Mouse (Mus musculus): ENCODE results near the gene Ddi2. TPM values are rescaled to one million over a fixed set of nuclear protein-coding genes. Genes with fewer than 3 reads are reported as not detected.

Gene Ddi2
- polyA plus RNA-seq, 3 experiments from 2014 or later: 14.6 to 17.1 (median 16.9) TPM

DNA sequence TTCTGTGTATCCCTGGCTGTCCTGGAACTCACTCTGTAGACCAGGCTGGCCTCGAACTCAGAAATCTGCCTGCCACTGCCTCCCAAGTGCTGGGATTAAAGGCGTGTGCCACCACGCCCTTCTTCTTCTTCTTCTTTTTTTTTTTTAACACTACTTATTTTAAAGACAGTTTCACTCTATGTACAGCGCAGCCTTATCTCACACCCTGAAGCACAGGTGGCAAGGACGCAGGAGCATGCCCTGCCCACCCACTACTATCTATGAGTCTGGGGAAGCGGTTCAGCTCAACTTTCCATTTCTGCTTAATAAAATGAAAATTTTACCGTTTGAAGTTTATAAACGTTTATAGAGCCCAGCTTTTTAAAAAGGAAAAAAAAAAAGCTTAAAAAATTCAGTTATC, 34.7 kb downstream of the Ddi2 start:
- ATAC-seq: no peak

- no peak for ATAC-seq
Observed at GRCm38 (mm10) chr4:141686525-141686924, 36.7 kb downstream of the Ddi2 start.

DNA sequence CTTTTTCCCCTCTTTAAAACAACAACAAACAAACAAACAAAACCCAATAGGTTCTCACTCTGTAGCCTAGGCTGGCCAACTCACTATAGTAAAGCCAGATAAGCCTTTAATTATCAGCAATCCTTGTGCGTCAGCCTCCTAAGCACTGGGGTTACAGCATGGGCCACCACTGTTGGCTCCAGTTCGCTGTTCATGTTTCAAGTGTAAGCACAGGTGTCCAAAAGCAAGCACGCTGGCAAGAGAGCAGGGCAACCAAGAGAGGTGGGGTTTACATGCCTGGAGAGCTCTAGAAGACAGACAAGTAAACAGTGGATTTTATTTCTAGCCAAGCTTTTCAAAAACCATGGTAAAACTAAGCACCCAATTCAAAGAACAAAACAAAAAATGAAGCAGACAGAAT, 37.1 kb downstream of the Ddi2 start:
- ATAC-seq: no peak

DNA sequence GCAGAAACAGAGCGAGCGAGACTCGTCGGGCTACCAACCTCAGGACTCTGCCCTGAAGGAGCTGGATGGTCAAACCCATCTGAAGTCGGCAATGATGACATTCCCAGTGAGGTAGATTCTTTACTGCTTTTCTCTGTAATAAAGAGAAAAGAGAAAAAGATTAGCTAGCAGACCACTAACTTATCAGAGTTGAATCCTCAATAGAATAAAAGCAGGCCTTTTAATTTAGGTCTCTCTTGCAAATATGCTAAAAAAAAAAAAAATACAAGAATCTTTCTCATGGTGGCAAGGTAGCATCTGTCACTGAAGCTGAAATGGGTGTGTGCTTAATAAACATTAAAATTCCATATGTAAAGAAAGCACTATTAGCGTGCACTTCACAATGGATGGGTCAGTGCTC, 37.7 kb downstream of the Ddi2 start, which contains the start of gene Rsc1a1:
Gene Rsc1a1, minus strand, starts transcription at position 101 of the 400 bp plus-strand sequence.
- ATAC-seq: no peak

GRCm38 (mm10) chr4:141682706-141683230, 40.5 kb downstream of the Ddi2 start:
- ATAC-seq: no peak

DNA sequence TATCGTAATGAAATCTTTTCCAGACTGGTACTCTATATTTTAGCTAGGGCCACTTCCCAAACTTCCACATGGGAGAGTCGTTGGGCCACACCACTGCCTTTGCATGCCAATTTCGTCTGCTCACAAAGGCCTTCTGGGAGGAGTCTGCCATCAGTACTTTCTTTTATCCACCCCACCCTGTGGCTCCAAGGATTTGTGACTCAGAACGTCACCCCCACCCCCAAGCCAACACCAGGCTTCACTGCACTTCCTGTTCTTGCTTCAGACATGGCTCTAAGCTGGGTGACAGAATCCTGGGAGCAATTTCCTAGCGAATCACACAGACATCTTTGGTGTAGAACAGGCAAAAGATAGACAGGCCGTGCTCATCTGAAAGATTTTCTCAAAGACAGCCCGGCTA, 41.5 kb downstream of the Ddi2 start:
- no peak for ATAC-seq

DNA sequence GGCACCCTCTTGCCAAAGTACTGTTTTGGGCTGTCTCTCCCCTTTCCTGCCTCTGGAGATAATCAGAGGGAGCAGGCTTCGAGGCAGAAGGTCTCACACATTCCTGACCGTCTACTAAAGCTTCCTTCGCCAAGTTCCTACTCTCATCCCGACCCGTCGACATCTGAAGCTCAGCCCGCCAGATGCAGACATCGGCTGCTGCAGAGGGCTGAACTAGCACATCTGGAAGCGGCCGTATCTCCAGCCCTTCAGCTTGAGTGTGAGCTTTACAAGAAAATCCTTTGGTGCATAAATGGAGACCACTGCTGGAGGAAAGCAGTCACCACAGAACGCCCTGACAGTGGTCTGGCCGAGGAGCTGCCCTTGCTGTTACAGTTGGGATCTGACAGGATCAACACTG, 42.3 kb downstream of the Ddi2 start:
- no peak for ATAC-seq

DNA sequence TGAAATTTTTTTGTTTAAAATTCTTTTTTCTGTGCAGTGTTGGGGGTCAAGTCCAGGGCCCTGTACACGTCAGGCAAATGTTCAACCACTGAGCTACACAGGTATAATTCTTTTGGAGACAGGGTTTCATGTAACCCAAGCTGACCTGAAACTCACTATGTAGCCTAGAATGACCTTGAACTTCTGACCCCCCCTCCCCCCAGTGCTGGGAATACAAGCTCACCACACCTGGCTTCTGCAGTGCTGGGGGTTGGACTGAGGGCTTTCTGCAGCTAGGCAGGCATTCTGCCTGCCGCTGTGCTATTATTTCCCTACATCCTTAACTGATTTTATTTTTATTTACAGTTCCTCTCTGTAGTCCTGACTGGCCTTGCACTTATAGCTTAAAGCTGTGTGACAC, 44.2 kb downstream of the Ddi2 start:
- ATAC-seq: no peak

DNA sequence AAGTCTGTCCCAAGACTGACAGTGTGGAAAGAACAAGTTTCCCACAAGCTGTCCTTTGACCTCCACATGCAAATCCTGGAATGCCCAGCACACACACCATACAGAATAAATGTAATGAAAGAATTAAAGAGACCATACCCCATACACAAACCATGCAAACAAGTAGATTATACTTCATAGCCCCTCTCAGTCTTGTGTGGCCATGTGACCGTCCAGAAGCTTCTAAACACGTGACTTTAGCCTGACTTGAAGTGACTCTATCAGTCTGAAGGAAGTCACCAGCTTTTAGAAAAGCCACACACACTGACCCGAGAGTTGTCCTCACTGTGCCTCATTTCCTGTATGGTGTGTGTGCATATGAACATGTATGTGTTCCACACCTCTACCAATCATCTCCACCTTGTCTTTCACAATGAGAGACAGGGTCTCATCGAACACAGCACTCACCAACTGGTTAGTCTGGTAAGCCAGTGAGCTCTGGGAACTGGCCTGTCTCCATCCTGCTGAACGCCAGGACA, 46.7 kb downstream of the Ddi2 start:
- ATAC-seq: no peak

GRCm38 (mm10) chr4:141672325-141672724, 50.9 kb downstream of the Ddi2 start:
- ATAC-seq: no peak

- no peak for ATAC-seq
Observed at GRCm38 (mm10) chr4:141671389-141671788, 51.8 kb downstream of the Ddi2 start.

DNA sequence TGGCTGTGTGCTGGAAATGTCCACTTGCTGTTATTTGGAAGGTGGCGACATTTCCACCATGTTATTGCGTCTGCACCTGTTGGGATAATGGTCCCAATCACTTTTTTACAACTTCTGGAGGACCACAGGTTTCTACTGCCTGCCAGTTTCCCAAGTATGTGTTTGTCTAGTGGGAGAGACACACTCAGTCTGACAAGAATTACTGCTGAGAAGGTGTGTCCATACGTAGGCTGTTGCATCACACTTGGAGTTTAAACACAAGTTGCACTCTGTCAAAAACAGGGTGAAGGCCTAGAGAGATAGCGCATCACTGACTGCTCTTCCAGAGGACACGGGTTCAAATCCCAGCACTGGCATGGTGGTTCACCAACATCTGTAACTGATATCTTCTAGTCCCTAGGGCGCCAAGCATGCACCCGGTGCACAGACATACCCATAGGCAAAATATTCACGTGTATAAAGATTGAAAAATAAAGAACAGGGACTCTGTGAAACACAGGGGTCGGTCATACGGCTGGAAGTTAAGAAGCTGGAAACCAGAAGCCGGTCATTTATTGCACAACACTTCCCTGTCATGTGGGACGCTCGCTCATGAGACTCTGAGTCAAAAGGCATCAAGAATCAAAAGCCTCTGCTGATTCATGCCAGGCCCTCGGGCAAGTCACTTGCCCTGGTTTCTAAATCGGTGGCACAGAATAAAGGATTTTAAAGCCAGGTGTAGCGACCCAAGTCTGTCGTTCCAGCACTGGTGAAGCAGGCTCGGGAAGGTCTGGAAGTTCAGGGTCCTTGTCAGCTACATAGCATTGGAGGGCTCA, 53.1 kb downstream of the Ddi2 start:
- no peak for ATAC-seq

- no peak for ATAC-seq
Observed at GRCm38 (mm10) chr4:141664799-141665198, 58.4 kb downstream of the Ddi2 start, which contains the start of gene Plekhm2. Gene Plekhm2 (minus strand): TSS chr4:141664899.

DNA sequence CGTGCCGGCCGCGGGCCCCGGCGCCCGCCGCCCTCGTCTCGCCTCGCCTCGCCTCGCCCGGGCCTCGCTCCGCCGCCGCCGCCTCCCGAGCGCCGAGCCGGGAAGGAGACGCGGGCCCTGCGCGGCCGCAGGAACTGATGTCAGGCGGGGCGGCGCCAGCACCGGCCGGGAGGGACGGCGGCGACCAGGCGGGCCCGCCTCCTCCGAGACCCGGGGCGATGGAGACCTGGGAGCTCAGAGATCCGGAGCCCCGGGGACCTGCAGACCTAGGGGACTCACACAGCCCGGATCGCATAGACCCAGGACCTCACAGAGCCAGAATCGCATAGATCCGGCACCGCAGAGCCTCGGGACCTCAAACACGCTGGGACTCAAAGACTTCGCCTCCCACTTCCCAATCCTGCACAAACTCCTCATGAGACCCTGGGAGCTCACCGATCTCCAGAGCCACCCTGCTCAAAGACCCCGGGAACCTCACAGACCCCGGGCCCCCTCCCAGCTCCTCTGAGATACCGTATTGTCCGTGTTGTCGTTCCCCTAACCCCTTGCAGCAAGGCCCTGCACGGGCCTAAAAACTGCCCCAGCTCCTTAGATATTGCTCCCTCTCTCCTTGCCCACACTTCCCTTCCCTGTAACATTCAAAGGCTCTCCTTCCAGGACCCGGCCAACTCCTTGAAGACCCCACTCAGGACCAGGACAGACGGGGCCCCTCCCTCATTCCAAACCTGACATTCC, 59.0 kb downstream of the Ddi2 start:
- ATAC-seq: peak; percentile 85

DNA sequence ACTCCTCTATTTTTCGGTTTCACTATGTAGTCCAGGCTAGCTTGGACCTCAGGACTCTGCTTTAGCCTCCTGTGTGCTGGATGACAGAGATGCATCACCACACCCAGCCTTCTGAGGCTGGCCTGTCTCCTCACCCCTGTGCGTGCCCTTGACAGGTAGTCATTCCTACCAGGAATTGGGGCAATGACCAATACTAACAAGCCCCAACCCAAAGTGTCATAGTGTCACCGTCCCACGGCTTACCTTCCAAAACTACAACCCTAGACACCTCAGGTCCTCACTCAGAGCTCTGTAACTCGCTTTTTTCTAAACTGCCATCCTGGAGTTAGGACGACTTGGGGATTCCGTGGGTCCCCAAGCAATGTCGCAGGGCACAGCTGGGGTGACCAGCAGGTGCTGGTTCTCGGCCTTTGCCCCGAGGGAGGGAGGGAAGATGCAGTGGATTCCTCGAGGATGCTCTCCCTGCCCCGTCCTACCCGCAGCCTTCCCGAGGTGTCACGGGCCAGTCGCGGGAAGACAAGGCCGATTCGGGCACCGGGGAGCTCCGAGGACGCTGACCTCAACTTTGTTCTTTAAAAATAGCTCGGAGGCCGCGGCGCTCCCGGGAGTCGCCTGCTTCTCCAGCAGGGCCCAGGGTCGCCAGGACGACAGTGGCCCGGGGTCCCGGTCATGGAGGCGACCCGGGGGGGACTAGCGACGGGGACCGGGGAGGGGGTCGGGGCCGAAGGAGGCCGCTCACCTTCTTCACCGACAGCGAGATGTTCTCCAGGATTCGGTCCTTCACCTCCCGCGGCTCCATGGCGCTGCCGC, 59.9 kb downstream of the Ddi2 start:
- peak; percentile 25 for ATAC-seq

- ATAC-seq: no peak
Observed at GRCm38 (mm10) chr4:141660884-141661283, 62.3 kb downstream of the Ddi2 start.

DNA sequence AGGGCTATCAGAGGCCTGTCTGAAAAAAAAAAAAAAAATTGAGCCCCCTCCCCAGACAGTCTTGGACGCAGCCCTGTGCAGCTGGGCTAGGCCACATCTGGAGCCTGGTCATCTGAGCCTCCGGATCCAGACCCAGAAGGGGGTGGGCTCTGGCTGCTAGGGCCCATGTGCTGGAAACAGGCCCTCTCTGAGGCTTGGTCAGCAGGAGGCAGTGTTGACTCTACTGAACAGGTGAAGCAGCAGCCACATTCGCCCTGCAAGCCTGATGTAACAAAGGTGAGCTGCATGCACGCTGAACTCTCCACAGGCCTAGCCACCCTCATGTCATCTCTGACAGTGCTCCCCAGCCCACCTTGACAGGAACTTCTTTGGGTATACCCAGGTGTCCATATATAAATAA, 63.5 kb downstream of the Ddi2 start:
- no peak for ATAC-seq

GRCm38 (mm10) chr4:141658846-141659484, 64.3 kb downstream of the Ddi2 start:
- no peak for ATAC-seq

- ATAC-seq: no peak
Observed at GRCm38 (mm10) chr4:141656932-141657331, 66.3 kb downstream of the Ddi2 start.

- ATAC-seq: no peak
Observed at GRCm38 (mm10) chr4:141655908-141656608, 67.2 kb downstream of the Ddi2 start.

- no peak for ATAC-seq
Observed at GRCm38 (mm10) chr4:141654509-141654908, 68.7 kb downstream of the Ddi2 start.

All from inflammation-experienced regulatory T-cells, adult 6 months (primary cell).